Mouse (Mus musculus): ENCODE measurements around the gene Sema3a.
"Not testable (repeated sequence)": the region's sequence is repeated elsewhere in the genome, so short reads cannot be mapped to it uniquely, and the experiment has no call there.

Sema3a gene

GRCm38 (mm10) chr5:13549080-13549479 lies 423.9 kb downstream of the Sema3a start:
- no peak for DNase-seq (ENCODE audit: low spot score)

DNA sequence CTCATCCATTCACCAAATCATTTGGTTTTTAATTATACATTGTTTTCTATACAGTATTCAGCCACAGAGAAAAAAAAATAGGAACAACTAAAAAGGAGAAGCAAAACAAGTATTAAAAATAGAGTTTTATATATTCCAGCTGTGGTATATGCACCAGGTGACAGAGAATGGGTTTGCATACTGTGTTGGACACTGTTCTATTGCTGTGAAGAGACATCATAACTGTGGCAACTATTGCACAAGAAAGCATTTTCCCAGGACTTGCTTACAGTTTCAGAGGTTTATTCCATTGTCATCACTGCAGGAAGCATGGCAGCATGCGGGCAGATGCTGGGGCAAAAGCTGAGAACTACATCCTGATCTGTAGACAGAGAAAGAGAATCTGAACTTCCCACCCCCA lies 425.7 kb downstream of the Sema3a start:
- no peak for DNase-seq (ENCODE audit: low spot score)

DNA sequence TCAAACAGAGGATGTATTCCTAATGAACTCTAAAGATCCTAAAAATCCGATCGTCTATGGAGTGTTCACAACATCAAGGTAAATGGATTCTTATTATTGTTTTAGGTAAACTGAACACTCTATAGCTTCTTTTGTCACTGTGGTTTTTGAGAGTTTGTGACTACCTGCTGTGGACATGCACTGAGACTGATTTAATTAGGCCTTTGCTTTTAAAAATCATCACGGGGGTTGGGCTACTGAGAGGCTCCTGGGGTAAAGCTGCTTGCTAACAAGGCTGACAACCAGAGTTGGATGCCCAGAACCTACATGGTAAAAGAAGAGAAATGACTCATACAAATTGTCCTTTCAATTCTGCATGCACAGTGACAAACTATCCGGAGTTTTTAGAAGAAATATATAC lies 432.0 kb downstream of the Sema3a start:
- DNase-seq (ENCODE audit: low spot score): no peak

- no peak for DNase-seq (ENCODE audit: low spot score)
Measured at GRCm38 (mm10) chr5:13573867-13574266, 448.7 kb downstream of the Sema3a start.

DNA sequence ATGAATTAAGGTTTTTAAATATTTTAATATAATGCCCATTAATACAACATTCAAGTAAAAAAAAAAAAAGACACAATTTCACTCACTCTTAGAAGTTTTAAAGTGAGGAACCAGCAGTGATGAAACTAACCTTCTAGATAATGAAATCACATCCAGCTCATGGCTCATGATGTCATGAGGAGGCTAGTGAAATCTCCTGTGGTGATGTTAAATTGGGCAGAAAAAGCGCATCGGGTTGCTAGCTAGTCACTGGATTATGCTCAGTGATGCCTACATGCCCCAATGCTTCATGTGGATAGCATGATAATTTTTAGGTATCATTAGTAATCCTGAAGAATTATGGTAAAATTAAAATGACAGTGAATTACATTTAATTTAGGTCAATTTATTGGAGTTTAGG lies 453.9 kb downstream of the Sema3a start:
- DNase-seq (ENCODE audit: low spot score): no peak

- no peak for DNase-seq (ENCODE audit: low spot score)
Measured at GRCm38 (mm10) chr5:13585559-13586207, 460.5 kb downstream of the Sema3a start.

- DNase-seq (ENCODE audit: low spot score): no peak
Measured at GRCm38 (mm10) chr5:13594422-13594821, 469.2 kb downstream of the Sema3a start.

- DNase-seq (ENCODE audit: low spot score): no peak
Measured at GRCm38 (mm10) chr5:13611631-13612030, 486.4 kb downstream of the Sema3a start.

- DNase-seq (ENCODE audit: low spot score): no peak
Measured at GRCm38 (mm10) chr5:13612088-13612487, 486.9 kb downstream of the Sema3a start.

DNA sequence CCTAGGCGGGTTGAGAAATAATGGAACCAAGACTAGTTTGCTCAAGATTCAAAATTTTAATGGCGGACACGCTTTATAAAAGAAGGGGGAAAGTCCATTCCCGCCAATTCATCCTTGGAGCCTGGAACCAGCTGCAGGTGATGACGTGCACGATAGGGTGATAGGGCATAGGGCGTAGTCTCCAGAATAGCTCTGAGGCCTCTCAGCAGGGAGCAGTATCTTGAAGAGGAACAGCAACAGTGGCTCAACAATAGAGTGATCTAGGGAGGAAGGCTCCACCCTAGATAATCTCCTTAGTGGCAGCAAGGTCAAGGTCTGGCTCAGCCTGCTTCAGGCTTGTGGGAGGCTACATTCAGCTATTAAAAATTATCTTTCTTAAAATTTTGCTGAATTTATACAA lies 489.4 kb downstream of the Sema3a start:
- DNase-seq (ENCODE audit: low spot score): not testable (repeated sequence)

DNA sequence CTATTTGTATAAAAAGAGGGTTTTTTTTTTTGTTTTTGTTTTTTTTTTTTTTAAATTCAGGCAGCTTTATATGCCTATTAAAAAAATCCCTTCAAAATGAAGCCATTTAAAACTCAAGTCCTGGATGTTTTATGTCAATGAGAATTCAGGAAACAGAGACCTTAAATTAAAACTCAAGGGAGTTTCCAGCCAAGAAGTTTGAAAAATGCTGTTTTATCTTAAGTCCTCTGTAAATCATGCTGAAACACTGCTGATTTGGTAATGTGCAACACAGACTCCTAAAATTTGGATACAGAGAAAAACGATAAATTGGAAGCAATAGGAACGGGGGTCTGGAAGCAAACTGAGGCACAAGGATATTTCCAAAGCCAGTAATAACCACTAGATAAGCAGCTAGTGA lies 490.7 kb downstream of the Sema3a start:
- no peak for DNase-seq (ENCODE audit: low spot score)

DNA sequence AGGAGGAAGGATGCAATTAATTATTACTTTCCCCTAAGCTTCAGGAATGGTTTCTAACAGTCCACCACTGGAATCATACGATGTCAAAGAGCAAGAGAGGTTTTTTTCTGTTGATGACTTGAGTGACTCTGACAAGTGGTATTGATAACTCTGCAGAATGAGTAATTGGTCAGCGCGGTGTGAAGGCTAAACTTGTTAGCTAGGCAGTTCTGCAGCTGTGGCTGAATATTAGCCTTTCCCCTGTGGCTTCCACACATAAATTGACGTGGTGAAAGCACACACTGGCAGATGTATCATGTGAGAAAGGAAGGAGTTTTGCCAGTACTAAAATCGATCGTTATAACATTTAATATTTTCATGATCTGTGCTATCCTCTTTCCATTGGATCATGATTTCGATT lies 497.4 kb downstream of the Sema3a start:
- DNase-seq (ENCODE audit: low spot score): no peak

GRCm38 (mm10) chr5:13624754-13625153 lies 499.5 kb downstream of the Sema3a start:
- no peak for DNase-seq (ENCODE audit: low spot score)

DNA sequence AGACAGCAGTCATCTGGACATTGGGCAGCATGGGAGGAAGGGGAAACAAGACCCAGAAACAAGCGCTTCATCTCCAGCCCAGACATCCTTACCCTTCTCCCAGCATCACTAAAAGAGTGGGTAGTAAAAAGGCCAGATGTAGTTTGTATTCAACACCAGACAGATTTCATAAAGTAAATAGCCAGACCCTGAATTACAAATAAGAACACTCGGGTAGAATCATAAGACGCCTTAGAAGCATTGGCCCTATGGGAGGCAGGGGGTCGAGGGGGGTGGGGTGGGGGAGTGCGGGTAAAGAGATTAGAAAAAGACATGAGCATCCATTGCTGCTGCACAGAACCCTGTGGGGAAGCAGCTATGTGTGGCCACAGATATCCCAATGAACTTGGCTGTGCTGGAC lies 500.9 kb downstream of the Sema3a start:
- no peak for DNase-seq (ENCODE audit: low spot score)

GRCm38 (mm10) chr5:13628606-13629311 lies 503.5 kb downstream of the Sema3a start:
- peak; percentile 5 for DNase-seq (ENCODE audit: low spot score)

- DNase-seq (ENCODE audit: low spot score): no peak
Measured at GRCm38 (mm10) chr5:13629916-13630315, 504.7 kb downstream of the Sema3a start.

DNA sequence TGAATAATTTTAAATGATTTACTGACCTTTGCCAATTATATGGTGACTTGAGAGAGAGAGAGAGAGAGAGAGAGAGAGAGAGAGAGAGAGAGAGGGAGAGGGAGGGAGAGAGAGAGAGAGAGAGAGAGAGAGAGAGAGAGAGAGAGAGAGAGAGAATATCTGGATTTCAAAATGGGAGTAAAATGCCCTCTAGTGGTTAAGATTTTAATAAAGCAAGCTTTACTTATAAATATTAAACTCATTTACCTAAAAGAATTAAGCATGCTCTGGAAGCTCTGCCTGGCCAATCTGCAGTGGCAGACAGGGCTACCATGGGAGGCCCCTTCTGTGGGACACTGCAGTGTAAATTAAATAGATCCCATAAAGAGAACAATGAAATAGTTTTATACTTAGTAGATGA lies 505.5 kb downstream of the Sema3a start:
- no peak for DNase-seq (ENCODE audit: low spot score)

DNA sequence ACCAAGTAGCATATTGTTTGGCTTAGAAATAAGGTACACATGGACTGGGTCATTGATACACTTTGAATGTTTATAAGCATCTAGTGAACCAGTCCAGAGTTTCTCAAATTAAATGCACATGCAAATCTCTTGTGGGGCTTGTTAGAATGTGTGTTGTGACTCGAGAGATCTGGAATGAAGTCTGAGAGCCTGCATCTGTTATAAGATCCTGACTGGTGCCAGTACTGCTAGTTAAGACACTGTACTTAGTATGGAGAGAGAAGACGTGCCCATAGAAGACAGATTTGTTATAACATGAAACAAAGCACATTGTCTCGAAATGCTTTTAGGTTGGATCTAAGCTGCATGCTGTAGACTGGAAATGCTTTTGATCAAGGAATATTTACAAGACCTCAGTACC lies 511.0 kb downstream of the Sema3a start:
- DNase-seq (ENCODE audit: low spot score): no peak

All from spleen, adult 12 weeks (tissue).